Mouse (Mus musculus) cerebellum, adult 9-10 months (tissue): ENCODE results near the gene Abca5.
"Not testable (repeated sequence)": the region's sequence is repeated elsewhere in the genome, so short reads cannot be mapped to it uniquely, and the experiment has no call there.

Experiments
- DNase-seq: peaks from one replicate; pipeline ENCODE4 v3.0.0; 2022

Gene Abca5

GRCm38 (mm10) chr11:110337289-110338245, at the start of gene Abca5:
Abca5 (minus strand) TSS chr11:110337716.
- peak; percentile 90 for DNase-seq

- no peak for DNase-seq
Measured at GRCm38 (mm10) chr11:110385487-110385886, 48.0 kb upstream of the Abca5 start.

DNA sequence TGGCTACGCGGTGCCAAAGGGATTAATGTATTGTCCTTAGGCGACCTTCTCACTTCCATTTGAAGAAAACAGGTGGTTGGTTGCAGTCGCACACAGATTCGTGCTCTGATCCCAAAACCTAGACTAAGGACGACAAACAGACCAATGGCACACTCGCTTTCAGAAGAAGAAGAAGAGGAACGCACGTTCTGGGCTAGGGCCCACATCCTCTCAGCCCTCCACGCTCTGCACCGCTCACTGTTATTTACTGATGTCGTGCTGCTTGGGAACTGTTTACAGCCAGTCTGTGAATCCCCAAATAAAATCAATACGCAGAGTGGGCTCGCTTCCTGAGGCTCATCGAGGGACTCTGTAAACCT, 42.8 kb upstream of the Abca5 start:
- DNase-seq, result no peak

DNA sequence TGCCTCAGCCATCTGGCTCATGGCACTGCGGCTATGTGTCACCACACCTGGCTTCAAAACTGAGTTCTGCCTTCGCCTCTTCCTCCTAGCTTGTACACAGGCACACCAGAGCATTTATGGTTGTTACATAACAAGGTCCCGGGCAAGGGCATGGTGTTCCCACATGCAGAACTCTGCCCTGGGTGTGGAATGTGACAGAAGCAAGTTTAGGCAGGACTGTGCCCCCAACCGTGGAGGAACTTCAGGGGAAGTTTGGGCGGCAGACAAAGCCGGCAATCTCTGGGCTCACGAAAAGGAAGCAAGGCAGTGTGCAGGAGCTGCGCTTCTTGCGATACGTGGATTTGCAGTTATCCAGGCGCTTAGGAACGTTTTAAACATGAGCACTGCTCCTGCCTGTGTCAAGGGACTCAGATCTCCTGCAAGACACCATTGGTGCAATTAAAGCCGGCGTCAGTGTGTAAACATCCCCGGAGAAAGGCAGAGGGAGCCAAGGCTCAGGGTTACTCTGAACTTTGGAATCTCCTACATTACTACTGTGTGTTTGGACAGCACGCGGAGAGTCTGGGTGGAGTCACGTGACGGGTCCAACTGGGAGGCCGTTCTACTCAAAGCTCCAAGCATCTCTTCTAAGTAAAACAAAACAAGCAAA, 42.3 kb upstream of the Abca5 start:
- DNase-seq, result peak; percentile 34

- no peak for DNase-seq
Measured at GRCm38 (mm10) chr11:110374036-110374435, 36.5 kb upstream of the Abca5 start.

GRCm38 (mm10) chr11:110372266-110372954, 34.9 kb upstream of the Abca5 start:
- no peak for DNase-seq

GRCm38 (mm10) chr11:110371827-110372226, 34.3 kb upstream of the Abca5 start:
- DNase-seq, result no peak

GRCm38 (mm10) chr11:110369312-110370019, 31.9 kb upstream of the Abca5 start:
- no peak for DNase-seq

GRCm38 (mm10) chr11:110367638-110368037, 30.1 kb upstream of the Abca5 start:
- no peak for DNase-seq

DNA sequence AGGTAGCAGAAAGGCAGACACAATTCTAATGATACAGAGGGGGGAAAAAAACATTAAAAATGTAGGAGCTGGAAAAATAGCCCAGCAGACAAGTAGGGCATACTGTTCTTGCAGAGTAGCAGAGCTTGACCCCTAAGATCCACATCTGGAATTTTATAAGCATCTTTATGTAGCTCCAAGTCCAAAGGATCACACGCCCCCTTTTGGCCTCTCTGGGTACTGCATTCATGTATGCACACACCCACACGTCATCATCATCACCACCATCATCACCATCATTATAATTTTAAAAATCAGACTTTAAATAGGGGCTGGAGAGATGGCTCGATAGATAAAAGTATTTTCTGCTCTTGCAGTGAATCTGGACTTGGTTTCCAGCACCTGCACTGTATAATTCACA, 29.4 kb upstream of the Abca5 start:
- DNase-seq, result no peak

GRCm38 (mm10) chr11:110365016-110365415, 27.5 kb upstream of the Abca5 start:
- no peak for DNase-seq

GRCm38 (mm10) chr11:110357756-110358551, 20.4 kb upstream of the Abca5 start:
- DNase-seq, result no peak

DNA sequence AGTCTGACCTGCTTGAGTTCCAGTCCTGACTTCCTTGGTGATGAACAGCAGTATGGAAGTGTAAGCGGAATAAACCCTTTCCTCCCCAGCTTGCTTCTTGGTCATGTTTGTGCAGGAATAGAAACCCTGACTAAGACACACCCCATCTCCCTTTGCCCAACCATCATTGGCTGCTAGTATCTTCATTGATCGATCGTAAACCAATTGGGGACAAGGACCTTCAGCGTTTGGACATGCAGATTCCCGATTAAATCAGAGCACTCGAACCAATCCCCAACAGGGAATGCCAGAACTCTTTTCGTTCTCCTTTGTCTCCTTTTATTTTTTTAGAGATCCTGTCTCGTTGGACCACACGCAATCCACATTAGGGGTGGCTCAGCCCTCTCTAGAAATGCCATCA, 17.6 kb upstream of the Abca5 start:
- not testable (repeated sequence) for DNase-seq

- no peak for DNase-seq
Measured at GRCm38 (mm10) chr11:110354261-110354660, 16.7 kb upstream of the Abca5 start.

DNA sequence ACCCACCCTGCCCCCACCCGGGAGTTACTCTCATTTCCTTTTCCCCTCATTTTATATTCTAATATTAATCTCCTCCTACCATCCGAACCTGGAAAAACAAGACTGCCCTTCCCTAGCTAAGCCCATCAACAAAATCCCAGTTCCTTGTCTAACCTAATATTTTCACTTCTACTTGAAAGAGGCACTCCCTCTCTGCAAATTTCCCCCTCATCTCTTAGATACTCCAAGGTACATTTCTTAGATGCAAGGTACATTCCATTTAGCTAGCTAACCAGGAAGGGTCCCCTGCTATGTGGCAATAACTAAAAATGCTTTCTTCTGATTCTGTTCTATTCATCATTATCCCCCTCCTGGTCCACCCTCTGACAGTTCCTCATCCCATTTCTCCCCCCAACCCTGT, 10.7 kb upstream of the Abca5 start:
- no peak for DNase-seq

DNA sequence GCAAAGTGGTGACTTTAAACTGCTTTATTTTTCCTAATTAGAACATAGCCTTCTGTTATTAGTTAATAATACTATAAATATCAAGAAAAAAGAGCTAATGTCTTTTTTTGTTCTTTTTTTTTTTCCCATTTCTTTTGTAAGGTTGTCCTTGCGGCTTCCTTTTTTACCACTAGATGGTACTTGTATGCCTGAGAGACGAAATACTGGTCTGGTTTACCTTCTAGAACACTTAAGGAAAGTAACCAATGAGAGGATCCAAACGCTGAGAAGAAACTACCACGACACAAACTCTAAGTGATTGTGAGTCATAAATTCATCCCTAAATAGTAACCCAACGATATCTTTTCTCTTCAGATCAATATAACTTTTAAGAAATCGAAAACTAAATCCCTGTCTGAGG, 10.3 kb upstream of the Abca5 start:
- DNase-seq, result no peak

DNA sequence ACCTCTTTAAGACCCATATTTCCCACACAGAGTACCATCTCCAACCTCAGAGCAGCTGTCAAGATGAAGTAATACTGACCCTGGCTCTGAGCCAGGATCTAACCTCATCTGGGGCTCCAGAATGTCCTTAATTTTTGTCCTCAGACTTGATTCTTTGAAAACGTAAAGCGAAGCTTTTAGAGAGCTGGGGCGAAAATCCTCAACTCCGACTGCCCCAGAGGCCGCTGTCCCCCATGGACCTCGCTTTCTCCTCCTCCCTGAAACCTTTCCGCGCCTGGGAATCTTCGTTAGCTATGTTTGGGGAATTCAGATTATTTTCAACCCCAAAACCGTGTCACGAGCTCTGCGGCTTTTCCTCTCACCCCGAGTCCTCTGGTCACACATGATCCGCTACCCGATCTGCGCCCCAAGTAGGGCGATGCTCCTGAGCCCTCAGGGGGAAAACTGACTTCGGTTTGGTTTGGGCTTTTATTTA, 665 bp downstream of the Abca5 start:
- DNase-seq, result peak; percentile 48

GRCm38 (mm10) chr11:110330093-110330492, 7.4 kb downstream of the Abca5 start:
- no peak for DNase-seq

DNA sequence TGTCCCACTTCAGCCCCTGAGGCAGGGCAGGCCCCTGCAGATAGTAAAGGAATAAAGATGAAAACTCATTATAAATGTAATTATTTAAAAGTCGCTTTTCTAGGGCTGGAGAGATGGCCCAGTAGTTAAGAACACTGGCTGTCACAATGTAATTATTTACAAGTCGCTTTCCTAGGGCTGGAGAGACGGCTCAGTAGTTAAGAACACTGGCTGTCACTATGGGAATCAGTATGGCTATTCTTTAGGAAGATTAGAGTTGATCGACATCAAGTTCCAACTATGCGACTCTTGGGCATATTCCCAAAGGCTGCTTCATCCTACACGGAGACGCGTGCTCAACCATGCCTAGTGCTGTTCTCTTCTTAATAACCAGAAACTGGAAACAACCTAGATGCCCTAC, 15.2 kb downstream of the Abca5 start:
- no peak for DNase-seq

GRCm38 (mm10) chr11:110306475-110307168, 30.9 kb downstream of the Abca5 start:
- DNase-seq, result no peak

- DNase-seq, result no peak
Measured at GRCm38 (mm10) chr11:110303411-110303810, 34.1 kb downstream of the Abca5 start.
